Mouse (Mus musculus) C2C12 (cell line): ENCODE data around the gene Slc16a13.

Experiments used
- CEBPB ChIP-seq: IDR thresholded peaks from one replicate; pipeline ENCODE4 v1.6.1; 2011; ENCODE audit warnings: low read depth, mild to moderate bottlenecking, control low read depth, moderate library complexity
- CTCF ChIP-seq: IDR thresholded peaks from one replicate; pipeline ENCODE4 v1.5.1; 2011; ENCODE audit not compliant: control insufficient read depth, insufficient read depth, insufficient read length
- MAX ChIP-seq: IDR thresholded peaks from one replicate; pipeline ENCODE4 v1.6.1; 2011; ENCODE audit warnings: mild to moderate bottlenecking, control low read depth
- USF1 ChIP-seq: IDR thresholded peaks from one replicate; pipeline ENCODE4 v1.6.1; 2011; ENCODE audit warnings: low read depth, mild to moderate bottlenecking, control low read depth, moderate library complexity

GRCm38 (mm10) chr11:70250150-70250549 lies 29.3 kb upstream of the Slc16a13 start:
- TF ChIP-seq CTCF: no peak
- TF ChIP-seq CEBPB: no peak
- no peak for TF ChIP-seq MAX
- no peak for TF ChIP-seq USF1
